Comparison of ENCODE assay signal across 9 mouse cellular contexts in genomic region chr19:4214771-4215450, GRCm38 (mm10). TPM values are rescaled to one million over a fixed set of nuclear protein-coding genes. Genes with fewer than 3 reads are reported as not detected.
DNase-seq lines count a peak whose midpoint lies in the region; ATAC-seq and TF ChIP-seq lines count a peak whose summit lies in the region.
"Had no signal": no experiment of that assay in that cellular context is flagged by ENCODE, and none has a peak within 500 bp of the region (broad histone marks: within the 10 kb centered on the region; RNA-seq: fewer than 3 reads in every experiment).

No protein-coding gene starts in this region.

- under 1% methylated on average over 68 of the region's 81 CpGs for WGBS in cerebellum, adult 2 months
- WGBS in forebrain, postnatal 0 days: 4% methylated on average over 62 of the region's 81 CpGs
- WGBS in midbrain, embryonic 12.5 days: under 1% methylated on average over 44 of the region's 81 CpGs

- H3K27ac ChIP-seq in cerebellum, adult 2 months (ENCODE audit: insufficient read depth, low read length): no peak overlapping the region
- no peak overlapping the region for H3K27ac ChIP-seq in forebrain, postnatal 0 days (ENCODE audit: low read depth, low read length)
- no peak overlapping the region for H3K27ac ChIP-seq in midbrain, embryonic 12.5 days (replicated peaks)
- H3K27ac ChIP-seq: macrophage had no signal

- H3K27me3 ChIP-seq in cerebellum, adult 2 months (ENCODE audit: control insufficient read depth, insufficient read depth, low read length): no peaks in the 10 kb centered on the region; the same call in 1 of the 2 replicates
- peaks cover 25% of the 10 kb centered on the region for H3K27me3 ChIP-seq in forebrain, postnatal 0 days (ENCODE audit: insufficient read depth, low read length)
- peaks cover 78% of the 10 kb centered on the region for H3K27me3 ChIP-seq in midbrain, embryonic 12.5 days

- H3K4me1 ChIP-seq in cerebellum, adult 2 months (ENCODE audit: control insufficient read depth, insufficient read depth, low read length): peaks cover 7% of the 10 kb centered on the region
- H3K4me1 ChIP-seq in forebrain, postnatal 0 days (ENCODE audit: insufficient read depth): no peaks in the 10 kb centered on the region
- peaks cover 44% of the 10 kb centered on the region for H3K4me1 ChIP-seq in midbrain, embryonic 12.5 days

- TF ChIP-seq POLR2A in cerebellum, adult 2 months (IDR thresholded peaks at IDR 0.05; ENCODE audit: borderline replicate concordance, insufficient read depth, low read length): no peak

- no peak for DNase-seq in cerebellum, adult 2 months
- DNase-seq in cerebellum, postnatal 36 days: no peak
- DNase-seq in NIH3T3 (ENCODE audit: low read depth): peak; percentile 72
- no peak for DNase-seq in forebrain, postnatal 0 days
- peak; percentile 68 for DNase-seq in kidney, postnatal 14 days
- DNase-seq in spleen, postnatal 4 days (ENCODE audit: low spot score in 2 of 2): no peak
- no peak for DNase-seq in layer of hippocampus, postnatal 14 days (ENCODE audit: low spot score in 2 of 2)

- H3K9ac ChIP-seq in forebrain, postnatal 0 days: peak overlapping the region; percentile 44
- H3K9ac ChIP-seq in midbrain, embryonic 12.5 days (replicated peaks): peak overlapping the region; percentile 72

- no peak for TF ChIP-seq CTCF in cerebellum, adult 2 months (IDR thresholded peaks at IDR 0.05; ENCODE audit: borderline replicate concordance, insufficient read depth, low read depth, low read length)
- no peak for TF ChIP-seq CTCF in forebrain, postnatal 0 days (IDR thresholded peaks at IDR 0.05; ENCODE audit: low read depth)

- no peak for ATAC-seq in forebrain, postnatal 0 days
- peak; percentile 50 for ATAC-seq in midbrain, embryonic 12.5 days (ENCODE audit: low FRiP score, low read depth)

- no peaks in the 10 kb centered on the region for H3K36me3 ChIP-seq in forebrain, postnatal 0 days (ENCODE audit: insufficient read depth)
- H3K36me3 ChIP-seq in midbrain, embryonic 12.5 days: no peaks in the 10 kb centered on the region

- H3K4me3 ChIP-seq in cerebellum, adult 2 months (replicated peaks; ENCODE audit: insufficient read depth, low read depth, low read length): peak overlapping the region; percentile 52
- H3K4me3 ChIP-seq in forebrain, postnatal 0 days (ENCODE audit: low read depth, low read length): peak overlapping the region; percentile 48
- peak overlapping the region; percentile 59 for H3K4me3 ChIP-seq in midbrain, embryonic 12.5 days

- H3K4me2 ChIP-seq in forebrain, postnatal 0 days (ENCODE audit: low read depth): peak overlapping the region; percentile 90
- peak overlapping the region; percentile 98 for H3K4me2 ChIP-seq in midbrain, embryonic 12.5 days (replicated peaks)

- no peaks in the 10 kb centered on the region for H3K9me3 ChIP-seq in forebrain, postnatal 0 days (ENCODE audit: low read length)
- no peaks in the 10 kb centered on the region for H3K9me3 ChIP-seq in midbrain, embryonic 12.5 days

RNA-seq across cellular contexts. Expression of gene AC109138.7, which starts 0.8 kb away (rescaled TPM):
- polyA plus RNA-seq in cerebellum, adult 2 months (2012; rRNA removed): 0.77 TPM in 1 of 2 replicates, not detected in the other
- not detected in 2 replicates for total RNA-seq in forebrain, postnatal 0 days (2014; rRNA removed)
- not detected in 2 replicates for polyA plus RNA-seq in forebrain, postnatal 0 days (2015; fragmentation: Nextera tagmentation; extraction: Ambion mirVana)
- polyA plus RNA-seq in midbrain, embryonic 12.5 days (2016; fragmentation: Nextera tagmentation; extraction: Ambion mirVana): not detected in 2 replicates
- not detected for total RNA-seq in layer of hippocampus, postnatal 14 days (2021)
- polyA plus RNA-seq: macrophage had no signal

RNA-seq across cellular contexts. Expression of gene Clcf1, which starts 0.9 kb away (rescaled TPM):
- polyA plus RNA-seq in cerebellum, adult 2 months (2012; rRNA removed): 4.3 and 5.0 TPM in 2 replicates
- 0.38 and 1.2 TPM in 2 replicates for total RNA-seq in forebrain, postnatal 0 days (2014; rRNA removed)
- 0.29 and 0.41 TPM in 2 replicates for polyA plus RNA-seq in forebrain, postnatal 0 days (2015; fragmentation: Nextera tagmentation; extraction: Ambion mirVana)
- polyA plus RNA-seq in midbrain, embryonic 12.5 days (2016; fragmentation: Nextera tagmentation; extraction: Ambion mirVana): 0.48 and 0.94 TPM in 2 replicates
- under 1 TPM; 0.88 to 0.90 TPM for total RNA-seq in layer of hippocampus, postnatal 14 days (2021)

RNA-seq across cellular contexts. Expression of gene Rad9a, which starts 13.4 kb away (rescaled TPM):
- polyA plus RNA-seq in cerebellum, adult 2 months (2012; rRNA removed): 31.9 and 37.6 TPM in 2 replicates
- total RNA-seq in forebrain, postnatal 0 days (2014; rRNA removed): 11.8 and 16.4 TPM in 2 replicates
- 15.9 and 16.5 TPM in 2 replicates for polyA plus RNA-seq in forebrain, postnatal 0 days (2015; fragmentation: Nextera tagmentation; extraction: Ambion mirVana)
- 35.0 and 41.5 TPM in 2 replicates for polyA plus RNA-seq in midbrain, embryonic 12.5 days (2016; fragmentation: Nextera tagmentation; extraction: Ambion mirVana)
- 1 to 10 TPM; 6.6 to 6.7 TPM for total RNA-seq in layer of hippocampus, postnatal 14 days (2021)

RNA-seq across cellular contexts. Expression of gene Pold4, which starts 16.8 kb away (rescaled TPM):
- polyA plus RNA-seq in cerebellum, adult 2 months (2012; rRNA removed): 39.3 and 40.1 TPM in 2 replicates
- 18.8 and 21.2 TPM in 2 replicates for total RNA-seq in forebrain, postnatal 0 days (2014; rRNA removed)
- 21.8 and 23.4 TPM in 2 replicates for polyA plus RNA-seq in forebrain, postnatal 0 days (2015; fragmentation: Nextera tagmentation; extraction: Ambion mirVana)
- 15.2 and 16.1 TPM in 2 replicates for polyA plus RNA-seq in midbrain, embryonic 12.5 days (2016; fragmentation: Nextera tagmentation; extraction: Ambion mirVana)
- 10 to 100 TPM; 11.9 to 13.5 TPM for total RNA-seq in layer of hippocampus, postnatal 14 days (2021)

RNA-seq across cellular contexts. Expression of gene Ppp1ca, which starts 23.0 kb away (rescaled TPM):
- polyA plus RNA-seq in cerebellum, adult 2 months (2012; rRNA removed): 316 and 348 TPM in 2 replicates
- 480 and 509 TPM in 2 replicates for total RNA-seq in forebrain, postnatal 0 days (2014; rRNA removed)
- polyA plus RNA-seq in forebrain, postnatal 0 days (2015; fragmentation: Nextera tagmentation; extraction: Ambion mirVana): 551 and 589 TPM in 2 replicates
- 709 and 733 TPM in 2 replicates for polyA plus RNA-seq in midbrain, embryonic 12.5 days (2016; fragmentation: Nextera tagmentation; extraction: Ambion mirVana)
- total RNA-seq in layer of hippocampus, postnatal 14 days (2021): 100 to 1,000 TPM; 281 TPM

Comparison
In these comparisons a context has a peak if more than half of its experiments do, and no peak if none do; other contexts are left out.
1. DNase-seq: peak in NIH3T3 (single experiment) and kidney, postnatal 14 days (single experiment); none in cerebellum, adult 2 months (0 of 2), cerebellum, postnatal 36 days (0 of 2), forebrain, postnatal 0 days (single experiment), spleen, postnatal 4 days (0 of 2) and layer of hippocampus, postnatal 14 days (0 of 2).
2. Peak in every context shown above with its lines, with median percentiles within 50 percentile points of each other: H3K4me3 ChIP-seq.